Mouse (Mus musculus) layer of hippocampus, postnatal 36 days (tissue): ENCODE data around the gene Pth. TPM values are rescaled to one million over a fixed set of nuclear protein-coding genes. Genes with fewer than 3 reads are reported as not detected.
A peak's percentile ranks its signal among the peaks of the same experiment; 100 is the strongest.

Source experiments
- DNase-seq, 2 experiments: peaks; one replicate each; pipeline ENCODE4 v3.0.0; 2022
- total RNA-seq, 2 experiments: library from RNA; stranded (reverse); gene quantifications; 2 replicates each; pipeline ENCODE4 v1.2.3; 2021

Pth gene
- not detected for total RNA-seq

DNA sequence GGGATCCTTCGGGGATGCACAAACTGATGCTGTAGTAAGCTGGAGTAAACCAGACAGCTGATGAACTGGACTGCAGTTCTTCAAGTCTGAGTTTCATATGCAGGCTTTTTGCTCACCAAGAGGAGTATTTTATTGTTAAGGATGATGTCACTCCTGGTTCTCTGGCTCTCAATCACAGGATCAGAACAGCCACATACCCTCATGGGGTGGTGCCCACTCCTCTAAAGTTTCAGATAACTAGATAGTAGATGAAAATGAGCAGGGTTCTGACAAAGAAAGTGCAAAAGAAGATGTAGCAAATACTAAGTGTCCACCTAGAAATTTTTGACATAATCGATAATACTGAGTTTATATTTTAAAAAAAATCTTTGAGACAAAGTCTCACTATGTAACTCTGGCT lies at the start of gene Pth:
Gene Pth, minus strand, starts transcription at position 101 of the 400 bp plus-strand sequence.
- no peak for DNase-seq

DNA sequence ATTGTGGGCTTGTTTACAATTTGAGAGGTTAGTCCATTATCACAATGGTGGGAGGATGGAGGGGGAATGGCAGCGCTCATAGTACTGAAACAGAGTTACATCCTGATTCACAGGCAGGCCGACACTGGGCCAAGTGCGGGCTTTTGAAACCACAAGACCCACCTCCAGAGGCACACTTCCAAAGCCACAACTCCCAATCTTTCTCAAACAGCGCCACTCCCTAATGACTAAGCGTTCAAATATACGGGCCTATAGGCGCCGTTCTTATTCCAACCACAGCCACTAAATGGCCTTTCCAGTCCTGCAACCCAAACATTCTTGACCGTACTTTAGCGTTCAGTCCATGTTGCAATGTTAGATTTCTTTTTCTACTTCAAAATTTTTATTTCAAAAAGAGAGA lies 47.9 kb upstream of the Pth start:
- DNase-seq: no peak

GRCm38 (mm10) chr7:113434286-113434685 lies 45.9 kb upstream of the Pth start:
- peak; percentile 21 to 24 for DNase-seq

DNA sequence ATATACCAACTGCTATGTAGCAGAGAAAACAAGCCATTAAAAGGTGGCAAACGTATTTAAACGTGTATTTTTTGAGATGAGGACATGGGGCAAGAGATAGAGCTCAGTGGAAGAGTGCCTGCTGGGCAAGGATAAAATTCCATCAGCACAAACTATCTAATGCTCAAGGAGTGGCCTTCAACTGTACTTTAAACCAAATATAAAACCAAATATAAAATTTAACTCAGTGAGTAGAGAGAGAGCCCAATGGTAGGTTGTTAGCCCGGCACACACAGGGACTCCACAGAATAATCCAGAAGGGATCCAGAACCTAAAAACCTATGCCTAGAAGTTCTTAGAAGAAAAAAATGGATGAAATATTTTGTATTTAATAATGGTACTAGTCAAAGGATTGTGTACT lies 45.1 kb upstream of the Pth start:
- DNase-seq: no peak

GRCm38 (mm10) chr7:113432891-113433290 lies 44.5 kb upstream of the Pth start:
- no peak for DNase-seq

DNA sequence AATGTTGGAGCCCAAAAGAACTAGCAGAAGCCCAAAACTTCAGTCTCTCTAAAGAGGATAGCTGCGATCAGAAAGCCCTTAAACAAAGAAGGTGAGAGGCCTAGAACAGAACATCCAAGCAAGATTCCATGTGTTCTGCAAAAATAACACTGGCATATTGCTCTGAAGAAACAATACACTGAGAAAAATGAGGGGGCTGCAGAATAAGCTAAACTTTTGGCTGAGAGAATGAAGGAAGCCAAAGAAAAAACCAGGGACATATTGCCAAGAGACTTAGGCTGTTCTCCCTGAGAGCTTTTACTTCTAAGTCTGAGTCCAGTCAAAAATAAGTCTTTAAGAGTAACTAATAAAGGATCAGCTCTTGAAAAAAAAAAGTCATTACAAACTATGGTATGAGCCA lies 32.4 kb upstream of the Pth start:
- peak in 1 of 2 experiments; percentile 4 for DNase-seq

DNA sequence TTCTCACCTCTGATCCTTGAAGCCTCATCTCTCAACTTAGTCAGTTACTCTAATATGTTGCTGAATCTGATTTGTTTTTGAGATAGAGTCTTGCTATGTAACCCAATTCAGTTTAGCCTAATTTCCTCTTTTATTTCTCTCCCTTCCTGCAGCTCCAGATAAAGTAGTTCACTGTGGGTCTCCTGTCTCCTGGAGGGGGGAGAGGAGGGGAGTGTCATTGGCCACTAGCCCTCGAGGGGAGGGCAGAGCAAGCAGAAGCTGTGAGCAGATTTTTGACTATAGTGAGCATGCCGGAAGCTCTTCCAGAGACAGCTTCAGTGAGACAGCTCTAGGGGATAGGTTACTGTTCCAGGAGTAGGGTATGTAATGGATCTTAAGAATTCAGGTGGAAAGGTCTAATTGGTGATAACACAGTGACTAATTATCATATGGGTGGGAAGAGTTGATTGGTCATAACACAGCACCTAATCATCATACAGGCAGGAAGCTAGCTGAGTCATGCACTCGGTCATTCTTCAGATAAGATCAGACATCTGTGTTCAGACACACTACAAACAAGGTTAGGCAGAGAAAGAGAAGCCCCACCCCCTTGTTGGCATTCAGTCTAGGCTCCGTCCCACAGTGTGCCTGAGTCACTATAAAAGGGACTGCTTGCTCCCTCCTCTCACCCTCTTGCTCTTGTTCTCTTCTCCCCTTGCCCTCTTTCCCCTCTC lies 30.9 kb upstream of the Pth start:
- no peak for DNase-seq

DNA sequence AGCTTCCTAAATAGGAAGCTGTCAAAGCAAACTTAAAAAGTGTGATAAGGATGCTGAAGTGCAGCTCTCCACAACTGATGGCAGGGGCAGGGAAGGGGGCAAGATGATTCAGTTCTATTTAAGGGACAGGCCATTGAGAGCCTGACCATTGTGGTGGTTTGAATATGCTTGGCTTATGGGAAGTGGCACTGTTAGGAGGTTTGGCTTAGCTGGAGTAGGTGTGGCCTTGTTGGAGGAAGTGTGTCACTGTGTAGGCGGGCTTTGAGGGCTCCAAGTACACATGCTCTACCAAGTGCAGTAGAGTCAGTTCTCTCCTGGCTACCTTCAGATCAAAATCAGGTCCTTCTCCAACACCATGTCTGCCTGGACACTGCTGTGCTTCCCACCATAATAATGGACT lies 28.2 kb upstream of the Pth start:
- no peak for DNase-seq

DNA sequence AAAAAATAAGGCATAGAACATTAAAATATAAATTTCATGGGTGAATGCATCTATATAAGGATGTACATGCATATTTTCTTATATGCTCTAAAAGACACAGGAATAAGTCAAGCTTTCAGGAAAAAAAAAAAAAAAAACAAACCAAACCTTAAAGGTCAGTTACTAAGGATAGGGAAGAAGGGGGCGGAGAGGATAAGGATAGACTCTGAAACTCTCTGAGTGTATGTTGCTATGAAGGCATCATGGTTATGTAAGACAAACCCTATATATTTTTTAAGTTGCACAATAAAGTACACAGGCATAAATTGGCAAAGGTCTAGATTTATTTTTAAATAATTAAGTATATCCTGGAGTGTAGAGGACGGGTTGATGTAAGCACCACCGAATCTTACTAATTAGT lies 26.9 kb upstream of the Pth start:
- no peak for DNase-seq

DNA sequence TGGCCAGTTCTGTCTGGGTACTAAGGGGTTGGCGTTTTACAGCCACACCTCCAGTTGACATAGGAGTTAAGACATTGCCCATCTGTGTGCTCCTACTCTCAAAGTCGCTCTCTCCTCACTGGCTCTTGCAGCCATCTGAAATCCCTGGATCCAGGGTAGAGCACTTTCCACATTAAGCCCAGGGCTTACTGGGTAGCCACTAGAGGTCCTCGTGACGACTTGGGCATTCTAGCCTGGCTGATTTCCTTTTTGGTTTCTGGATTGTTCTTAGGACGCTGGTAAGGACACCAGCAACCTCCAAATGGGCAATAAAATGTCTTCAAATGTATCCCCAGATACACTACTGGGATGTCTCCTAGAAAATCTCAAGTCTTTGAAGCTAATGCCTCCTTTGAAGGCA lies 20.3 kb upstream of the Pth start:
- DNase-seq: no peak

DNA sequence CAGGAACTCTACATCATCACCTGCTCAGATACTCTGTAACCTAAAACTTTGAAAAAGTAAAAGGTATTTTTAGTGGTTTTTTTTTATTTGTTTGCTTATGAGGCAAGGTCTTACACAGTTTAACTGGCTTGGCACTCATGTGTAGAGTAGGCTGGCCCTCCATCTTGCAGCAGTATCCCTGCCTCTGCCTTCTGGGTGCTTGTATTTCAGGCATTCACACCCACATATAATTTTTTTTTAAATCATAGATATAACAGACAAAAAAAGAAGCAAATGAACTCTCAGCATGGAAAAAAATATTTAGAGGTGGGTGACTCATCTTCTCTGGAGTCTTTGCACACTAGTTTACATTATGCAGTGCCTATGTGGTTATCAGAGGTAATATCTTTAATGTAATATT lies 9.7 kb upstream of the Pth start:
- no peak for DNase-seq

GRCm38 (mm10) chr7:113396661-113397060 lies 8.3 kb upstream of the Pth start:
- DNase-seq: no peak

DNA sequence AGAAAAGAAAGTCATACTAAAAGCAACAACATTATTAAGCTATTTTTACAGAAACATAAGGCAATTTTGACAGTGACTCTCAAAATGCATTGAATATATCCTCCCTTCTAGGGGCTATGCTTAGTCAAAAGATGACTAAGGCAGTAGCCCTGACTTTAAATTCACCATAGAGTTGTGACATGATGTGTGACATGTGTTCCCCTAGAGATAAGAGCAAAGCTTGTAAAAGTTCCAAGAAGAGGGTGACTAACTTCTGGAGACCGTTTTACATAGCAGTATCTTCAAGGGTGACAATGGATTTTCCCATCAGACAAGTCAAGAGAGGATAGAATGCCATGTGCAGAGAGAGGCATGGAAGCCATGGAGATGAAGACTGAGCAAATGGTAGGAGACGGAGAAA lies 3.2 kb upstream of the Pth start:
- DNase-seq: no peak

DNA sequence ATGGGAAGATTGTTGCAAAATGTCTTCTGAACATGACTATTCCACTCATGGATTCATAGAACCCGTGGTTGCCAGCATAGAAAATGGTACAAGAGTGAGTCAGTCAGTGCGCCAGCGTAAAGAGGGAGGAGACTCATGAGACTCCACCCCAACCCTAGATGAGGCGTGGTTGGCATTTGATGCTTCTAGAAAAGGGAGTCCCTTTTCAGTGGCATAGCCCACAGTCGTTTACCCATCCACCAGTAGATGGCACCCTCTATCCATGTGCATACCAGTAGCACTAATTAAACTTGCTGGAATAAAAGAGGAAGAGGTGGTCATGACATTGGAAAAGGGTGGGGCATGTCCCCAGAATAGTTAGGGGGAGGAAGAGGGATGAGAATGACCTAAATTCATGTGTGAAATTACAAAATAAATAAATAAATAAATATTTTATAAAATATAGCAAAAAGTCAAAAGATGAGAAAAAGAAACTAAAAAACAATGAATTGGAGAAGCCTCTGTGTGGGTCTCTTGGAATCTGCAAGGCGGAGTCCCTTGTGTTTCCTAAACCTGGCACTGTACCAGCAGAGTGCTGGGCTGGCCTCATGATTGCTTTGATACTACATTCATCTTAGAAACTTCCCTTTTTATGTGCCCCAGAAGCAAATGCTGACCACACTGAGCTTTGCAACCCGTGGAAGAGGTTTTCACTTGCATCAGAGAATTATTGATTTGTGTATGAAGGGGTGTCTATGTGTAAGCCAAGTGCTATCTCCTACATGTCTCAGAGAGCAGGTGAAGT lies 10.3 kb downstream of the Pth start:
- DNase-seq: peak; percentile 29 to 35

GRCm38 (mm10) chr7:113372682-113373081 lies 15.7 kb downstream of the Pth start:
- DNase-seq: no peak

GRCm38 (mm10) chr7:113369620-113370340 lies 18.6 kb downstream of the Pth start:
- peak; percentile 73 to 74 for DNase-seq

DNA sequence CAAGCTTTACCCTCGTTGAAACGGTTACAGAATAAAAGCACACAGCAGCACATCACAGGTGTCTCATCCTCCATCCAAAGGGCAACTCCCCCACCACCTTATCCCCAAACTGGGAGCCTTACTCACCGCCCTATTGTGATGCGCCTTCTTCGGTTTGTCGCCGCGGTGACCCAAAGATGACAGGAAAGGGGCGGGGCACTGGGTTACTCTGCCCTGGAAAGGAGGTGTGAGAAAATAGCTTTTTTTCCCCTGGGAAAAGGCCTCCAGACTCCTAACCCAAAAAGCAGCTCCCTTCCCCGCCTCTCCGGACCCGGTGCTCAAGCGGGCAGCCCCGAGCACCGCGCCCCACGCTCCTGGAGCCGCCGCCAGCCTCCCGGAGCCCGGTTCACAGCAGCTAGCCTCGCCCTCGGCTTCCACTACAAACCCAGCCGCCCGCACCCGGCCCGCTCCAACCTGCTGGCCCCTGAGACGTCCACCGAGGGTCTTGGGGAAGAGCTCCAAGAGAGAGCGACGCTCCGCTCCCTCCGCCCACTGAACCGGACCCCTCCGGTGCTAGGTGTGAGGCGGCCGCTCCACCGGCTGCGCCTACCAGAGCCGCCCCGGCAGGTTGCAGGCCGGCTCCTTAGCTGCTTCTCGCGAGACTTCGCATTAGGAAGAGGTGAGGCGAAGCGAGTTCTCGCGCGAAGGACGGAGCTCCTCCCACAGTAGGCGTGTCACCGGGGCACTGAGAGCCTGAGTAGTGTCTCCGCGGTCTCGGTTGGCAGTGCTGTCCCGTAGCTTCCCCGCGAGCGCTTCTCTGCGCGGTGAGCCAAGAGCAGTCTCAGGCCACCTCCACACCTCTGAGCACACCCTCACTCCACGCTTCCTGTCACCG lies 19.4 kb downstream of the Pth start, which contains the start of gene Btbd10:
Gene Btbd10, minus strand, starts transcription at position 647 of the 874 bp plus-strand sequence.
- DNase-seq: peak; percentile 95

DNA sequence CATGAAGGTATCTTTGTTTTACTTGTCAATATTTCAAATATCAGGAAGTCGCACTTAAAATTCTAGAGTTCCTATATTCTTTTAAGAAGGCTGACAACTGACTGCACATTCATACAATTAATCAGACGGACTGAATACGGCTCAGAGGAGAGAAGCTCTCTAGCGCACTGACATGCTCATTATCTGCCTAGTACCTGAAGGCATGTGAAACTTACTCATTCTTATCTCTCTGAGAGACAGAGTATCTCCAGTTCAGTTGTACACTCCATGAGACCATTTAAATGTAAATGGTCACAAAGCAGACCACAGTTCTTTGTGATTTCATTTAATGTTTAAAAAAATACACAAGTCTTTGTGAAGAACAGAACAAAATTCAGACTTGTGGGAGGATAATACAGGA lies 20.9 kb downstream of the Pth start:
- DNase-seq: no peak

DNA sequence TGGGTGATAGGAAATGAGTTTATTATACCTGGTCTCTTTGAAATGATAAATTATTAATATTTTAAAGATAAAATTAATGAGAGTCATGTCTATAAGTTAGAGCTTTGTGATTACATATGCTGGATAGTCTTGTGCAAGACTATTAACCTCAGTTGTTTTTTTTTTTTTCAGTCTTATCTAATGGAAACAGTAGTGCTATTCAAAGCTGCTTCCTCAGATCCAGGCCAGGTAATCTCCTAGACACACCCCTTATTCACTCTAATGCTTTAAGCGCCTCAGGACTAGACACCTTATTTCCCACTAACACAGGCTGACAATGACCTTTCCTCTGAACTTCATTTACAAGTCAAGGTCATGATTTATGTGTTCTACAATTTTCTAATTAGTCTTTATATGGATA lies 39.3 kb downstream of the Pth start:
- no peak for DNase-seq

- no peak for DNase-seq
Observed at GRCm38 (mm10) chr7:113347694-113348093, 40.7 kb downstream of the Pth start.

- peak; percentile 67 to 71 for DNase-seq
Observed at GRCm38 (mm10) chr7:113347271-113347670, 41.1 kb downstream of the Pth start.
